17 mouse cellular contexts compared by ENCODE assay signal in the genomic region with DNA sequence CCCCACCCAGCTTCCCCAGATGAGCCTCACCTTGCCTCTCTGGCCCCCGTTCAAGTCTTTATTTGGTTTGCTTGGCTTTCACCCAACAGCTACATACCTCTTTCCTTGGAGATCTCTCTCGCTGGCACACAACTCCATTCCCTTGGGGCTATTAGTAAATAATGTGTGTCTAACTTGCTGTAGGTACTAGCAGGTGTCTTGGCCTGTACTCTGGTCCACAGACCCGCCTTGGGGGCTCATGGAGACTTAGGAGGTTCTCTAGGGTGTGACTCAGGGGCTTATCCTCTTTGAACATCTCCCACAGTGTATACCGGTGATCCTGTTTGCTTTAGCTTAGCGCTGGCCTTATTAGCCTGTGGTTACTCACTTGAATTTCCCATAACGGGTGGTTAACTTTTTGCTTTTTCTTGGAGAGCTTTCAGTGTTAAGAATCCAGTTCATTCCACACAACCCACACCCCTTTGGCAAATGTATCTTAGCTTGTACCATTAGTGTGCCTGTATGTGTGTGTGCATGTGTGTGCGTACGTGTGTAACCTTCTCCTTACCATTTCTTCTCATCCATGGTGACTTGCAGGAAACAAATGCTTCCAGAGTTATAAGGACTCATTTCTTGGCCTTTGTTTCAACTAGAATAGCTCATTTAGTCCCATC.
A peak's percentile ranks its signal among the peaks of the same experiment; 100 is the strongest.
DNase-seq lines count a peak whose midpoint lies in the region; ATAC-seq and TF ChIP-seq lines count a peak whose summit lies in the region.
"Had no signal": no experiment of that assay in that cellular context is flagged by ENCODE, and none has a peak within 500 bp of the region (broad histone marks: within the 10 kb centered on the region; RNA-seq: fewer than 3 reads in every experiment).

No protein-coding gene starts in this region.

- no peaks in the 10 kb centered on the region for H3K9me3 ChIP-seq in heart, postnatal 0 days (replicated peaks; ENCODE audit: control insufficient read depth, low read length)
- H3K9me3 ChIP-seq in lung, embryonic 15.5 days: no peaks in the 10 kb centered on the region
- H3K9me3 ChIP-seq in limb, embryonic 15.5 days: no peaks in the 10 kb centered on the region
- no peaks in the 10 kb centered on the region for H3K9me3 ChIP-seq in stomach, postnatal 0 days (ENCODE audit: control insufficient read depth, low read length)
- H3K9me3 ChIP-seq: heart, embryonic 13.5 days; limb, embryonic 13.5 days; midbrain, embryonic 15.5 days; neural tube, embryonic 15.5 days had no signal

- H3K4me2 ChIP-seq in heart, postnatal 0 days (ENCODE audit: low read depth, low read length): no peak overlapping the region
- H3K4me2 ChIP-seq in lung, embryonic 15.5 days: no peak overlapping the region
- H3K4me2 ChIP-seq in limb, embryonic 15.5 days: no peak overlapping the region
- no peak overlapping the region for H3K4me2 ChIP-seq in stomach, postnatal 0 days (replicated peaks; ENCODE audit: low read depth)
- H3K4me2 ChIP-seq: heart, embryonic 13.5 days; limb, embryonic 13.5 days; midbrain, embryonic 15.5 days; neural tube, embryonic 15.5 days had no signal

- ATAC-seq in heart, postnatal 0 days (ENCODE audit: insufficient read depth, low read depth): no peak
- 0 out of 2 replicates have a peak, but pooled peaks have one; percentile 6 for ATAC-seq in lung, embryonic 15.5 days (ENCODE audit: borderline replicate concordance, extremely low read depth, low FRiP score, low TSS enrichment)
- ATAC-seq in limb, embryonic 15.5 days (ENCODE audit: insufficient number of reproducible peaks, low FRiP score, low TSS enrichment, low read depth): 0 out of 2 replicates have a peak, but pooled peaks have one; percentile 25
- peak; percentile 66 for ATAC-seq in stomach, postnatal 0 days (ENCODE audit: low FRiP score, low TSS enrichment)
- ATAC-seq: forebrain, embryonic 14.5 days; midbrain, embryonic 15.5 days had no signal

- H3K36me3 ChIP-seq in heart, postnatal 0 days (replicated peaks; ENCODE audit: control insufficient read depth, insufficient read depth, low read length): no peaks in the 10 kb centered on the region
- no peaks in the 10 kb centered on the region for H3K36me3 ChIP-seq in lung, embryonic 15.5 days
- H3K36me3 ChIP-seq in limb, embryonic 15.5 days: no peaks in the 10 kb centered on the region
- H3K36me3 ChIP-seq in stomach, postnatal 0 days (ENCODE audit: control insufficient read depth, insufficient read depth, low read length): no peaks in the 10 kb centered on the region
- H3K36me3 ChIP-seq: heart, embryonic 13.5 days; limb, embryonic 13.5 days; midbrain, embryonic 15.5 days; neural tube, embryonic 15.5 days had no signal

- no peaks in the 10 kb centered on the region for H3K27me3 ChIP-seq in heart, postnatal 0 days (ENCODE audit: control insufficient read depth, insufficient read depth, low read length)
- H3K27me3 ChIP-seq in lung, embryonic 15.5 days: no peaks in the 10 kb centered on the region
- H3K27me3 ChIP-seq in limb, embryonic 15.5 days: no peaks in the 10 kb centered on the region
- H3K27me3 ChIP-seq in stomach, postnatal 0 days (ENCODE audit: control insufficient read depth, insufficient read depth, low read length): no peaks in the 10 kb centered on the region
- H3K27me3 ChIP-seq: heart, embryonic 13.5 days; limb, embryonic 13.5 days; midbrain, embryonic 15.5 days; neural tube, embryonic 15.5 days had no signal

- no peak for TF ChIP-seq EP300 in heart, postnatal 0 days (IDR thresholded peaks at IDR 0.05; ENCODE audit: low read depth)
- TF ChIP-seq EP300 in stomach, postnatal 0 days (optimal IDR thresholded peaks at IDR 0.05): no peak

- WGBS in heart, postnatal 0 days: 71% methylated on average over 8 of the region's 8 CpGs
- WGBS in lung, embryonic 15.5 days: 64% methylated on average over 8 of the region's 8 CpGs
- 49% methylated on average over 8 of the region's 8 CpGs for WGBS in limb, embryonic 15.5 days
- WGBS in stomach, postnatal 0 days: 38% methylated on average over 8 of the region's 8 CpGs

- H3K4me1 ChIP-seq in heart, postnatal 0 days (ENCODE audit: control insufficient read depth, insufficient read depth): peaks cover 13% of the 10 kb centered on the region
- peaks cover 22% of the 10 kb centered on the region for H3K4me1 ChIP-seq in lung, embryonic 15.5 days
- H3K4me1 ChIP-seq in limb, embryonic 15.5 days: peaks cover 17% of the 10 kb centered on the region
- peaks cover 5% of the 10 kb centered on the region; the same call in 1 of the 2 replicates for H3K4me1 ChIP-seq in stomach, postnatal 0 days (replicated peaks; ENCODE audit: control insufficient read depth, insufficient read depth)
- H3K4me1 ChIP-seq: midbrain, embryonic 15.5 days; neural tube, embryonic 15.5 days had no signal

- TF ChIP-seq CTCF in heart, postnatal 0 days (IDR thresholded peaks at IDR 0.05; ENCODE audit: low read depth): no peak
- no peak for TF ChIP-seq CTCF in stomach, postnatal 0 days (IDR thresholded peaks at IDR 0.05; ENCODE audit: low read depth)

- 0 out of 2 replicates have a peak overlapping the region, but pooled peaks have one; percentile 2 for H3K27ac ChIP-seq in heart, postnatal 0 days (ENCODE audit: low read depth)
- peak overlapping the region; percentile 63 for H3K27ac ChIP-seq in lung, embryonic 15.5 days
- H3K27ac ChIP-seq in limb, embryonic 15.5 days: peak overlapping the region; percentile 22; the same call in 1 of the 2 replicates
- 0 out of 2 replicates have a peak overlapping the region, but pooled peaks have one; percentile 30 for H3K27ac ChIP-seq in stomach, postnatal 0 days (replicated peaks)
- H3K27ac ChIP-seq: heart, embryonic 13.5 days; limb, embryonic 13.5 days; midbrain, embryonic 15.5 days; neural tube, embryonic 15.5 days had no signal

- no peak overlapping the region for H3K9ac ChIP-seq in heart, postnatal 0 days (replicated peaks; ENCODE audit: low read depth, low read length)
- no peak overlapping the region for H3K9ac ChIP-seq in lung, embryonic 15.5 days
- H3K9ac ChIP-seq in limb, embryonic 15.5 days: no peak overlapping the region
- no peak overlapping the region for H3K9ac ChIP-seq in stomach, postnatal 0 days (ENCODE audit: low read length)
- H3K9ac ChIP-seq: heart, embryonic 13.5 days; limb, embryonic 13.5 days; midbrain, embryonic 15.5 days; neural tube, embryonic 15.5 days had no signal

- DNase-seq in heart, postnatal 0 days (ENCODE audit: low spot score): no peak
- no peak for DNase-seq in heart, adult 8-10 months (ENCODE audit: low spot score)
- no peak for DNase-seq in lung, postnatal 25 days (ENCODE audit: low spot score)
- peak; percentile 34 for DNase-seq in stomach, postnatal 0 days (ENCODE audit: low spot score)
- DNase-seq in spleen, postnatal 36 days (ENCODE audit: low spot score in 2 of 2): no peak
- no peak for DNase-seq in kidney, postnatal 36 days
- DNase-seq: adrenal gland, adult 8-10 months; gastrocnemius, postnatal 10 days; thymus, postnatal 25 days had no signal

- H3K4me3 ChIP-seq in heart, postnatal 0 days (ENCODE audit: low read depth, low read length): no peak overlapping the region
- H3K4me3 ChIP-seq in lung, embryonic 15.5 days: no peak overlapping the region
- no peak overlapping the region for H3K4me3 ChIP-seq in limb, embryonic 15.5 days
- no peak overlapping the region for H3K4me3 ChIP-seq in stomach, postnatal 0 days (ENCODE audit: low read depth, low read length)
- H3K4me3 ChIP-seq: heart, embryonic 13.5 days; limb, embryonic 13.5 days; megakaryocyte, embryonic 14.5 days; midbrain, embryonic 15.5 days; neural tube, embryonic 15.5 days had no signal

Comparison
In these comparisons a context has a peak if more than half of its experiments do, and no peak if none do; other contexts are left out.
1. H3K27ac ChIP-seq: peak in every context shown above with its lines; median percentile 63 in lung, embryonic 15.5 days; 30 in stomach, postnatal 0 days; 22 in limb, embryonic 15.5 days; 2 in heart, postnatal 0 days.